Mouse (Mus musculus) embryo, embryonic 10.5 days (tissue): ENCODE data around the gene Eefsec.

Source experiments
- DNase-seq: peaks from one replicate; pipeline ENCODE4 v3.0.0-alpha.2; 2015; ENCODE audit warnings: low spot score

Gene Eefsec

DNA sequence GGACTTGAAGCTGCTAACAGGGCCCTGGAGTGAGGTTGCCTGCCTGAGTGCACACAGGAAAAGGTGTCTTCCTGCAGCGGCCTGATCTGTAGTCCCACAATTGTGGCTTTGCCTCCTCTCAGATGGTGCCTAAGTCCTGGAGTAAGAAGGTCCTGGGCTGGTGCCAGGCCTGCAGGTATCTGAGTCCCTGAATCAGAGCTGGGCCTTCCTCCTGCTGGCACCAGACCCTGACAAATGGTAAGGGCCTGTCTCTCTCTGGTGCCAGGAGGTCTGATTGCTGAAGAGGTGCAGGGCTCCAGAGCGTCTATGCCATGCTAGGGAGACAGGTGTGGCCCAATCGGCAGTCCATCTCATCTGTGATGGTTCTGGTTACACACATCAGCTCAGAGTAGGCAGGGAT lies 186.7 kb downstream of the Eefsec start:
- no peak for DNase-seq

DNA sequence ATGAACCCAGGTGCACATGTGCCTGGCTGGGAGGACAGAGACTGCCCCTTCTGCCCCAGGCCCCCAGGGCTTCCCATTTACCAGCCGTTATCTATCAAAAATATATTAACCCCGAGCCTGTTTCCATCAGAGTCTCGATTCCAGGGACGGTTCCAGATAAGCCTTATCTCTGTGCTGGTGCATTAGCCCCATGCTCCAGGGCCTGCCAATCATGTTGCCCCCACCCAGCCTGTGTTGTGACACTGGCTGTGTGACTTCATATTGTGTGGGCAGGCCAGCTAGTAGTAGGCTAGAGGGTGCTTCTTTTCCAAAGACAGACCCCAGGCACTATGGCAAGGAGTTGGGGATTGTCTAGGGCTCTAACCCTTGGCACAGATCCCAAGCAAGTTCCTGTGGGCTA lies 190.9 kb downstream of the Eefsec start:
- no peak for DNase-seq

DNA sequence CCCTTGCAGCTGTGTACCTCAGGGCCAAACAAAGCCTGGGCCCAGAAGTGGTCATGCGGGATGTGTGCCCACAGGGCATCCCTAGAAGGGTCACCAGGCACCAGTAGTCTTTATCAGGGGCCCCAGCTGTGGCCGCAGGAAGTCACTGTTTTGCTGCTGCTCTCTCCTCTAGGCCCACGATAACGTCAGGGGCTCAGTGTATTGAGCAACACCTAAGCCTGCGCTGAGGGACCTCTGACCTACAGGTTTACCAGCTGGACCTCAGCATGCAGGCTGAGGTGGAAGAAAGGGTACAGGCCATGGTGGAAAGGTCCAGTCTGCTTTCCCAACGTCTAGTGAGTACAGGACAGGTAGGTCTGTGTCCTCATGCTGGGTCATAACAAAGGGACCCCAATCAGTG lies 192.3 kb downstream of the Eefsec start:
- no peak for DNase-seq

DNA sequence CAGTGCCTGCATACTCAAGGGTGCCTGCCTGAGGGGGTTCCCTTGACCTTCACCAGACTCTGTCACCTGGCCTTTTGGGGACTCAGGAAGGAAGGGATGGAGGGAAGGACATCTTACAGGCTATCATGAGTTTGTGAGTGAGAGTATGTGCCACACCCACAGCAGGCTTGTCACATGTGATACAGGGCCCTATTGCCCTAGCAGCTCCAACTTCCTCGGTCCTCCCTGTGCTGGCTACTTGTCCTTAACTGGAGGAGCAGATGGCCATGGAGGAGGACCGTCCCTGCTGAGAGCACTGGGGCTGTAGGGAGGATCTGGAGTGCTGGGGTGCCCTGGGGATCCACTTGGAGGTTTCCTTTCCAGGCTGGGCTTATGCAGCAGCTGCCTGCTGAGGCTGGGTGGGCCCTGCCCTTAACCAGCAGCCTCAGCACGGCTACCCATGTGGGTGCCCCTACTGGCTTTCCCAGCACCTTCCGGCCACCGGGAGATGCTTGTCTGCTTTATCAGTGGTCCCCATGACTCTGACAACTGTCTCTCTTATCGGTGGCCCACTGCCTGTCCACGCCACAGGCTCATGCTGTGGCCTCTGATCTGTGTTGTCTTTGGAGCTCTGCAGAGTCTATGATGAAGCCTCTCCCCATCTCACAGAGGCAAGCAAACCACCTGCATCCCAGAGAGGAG lies 194.4 kb downstream of the Eefsec start:
- no peak for DNase-seq

DNA sequence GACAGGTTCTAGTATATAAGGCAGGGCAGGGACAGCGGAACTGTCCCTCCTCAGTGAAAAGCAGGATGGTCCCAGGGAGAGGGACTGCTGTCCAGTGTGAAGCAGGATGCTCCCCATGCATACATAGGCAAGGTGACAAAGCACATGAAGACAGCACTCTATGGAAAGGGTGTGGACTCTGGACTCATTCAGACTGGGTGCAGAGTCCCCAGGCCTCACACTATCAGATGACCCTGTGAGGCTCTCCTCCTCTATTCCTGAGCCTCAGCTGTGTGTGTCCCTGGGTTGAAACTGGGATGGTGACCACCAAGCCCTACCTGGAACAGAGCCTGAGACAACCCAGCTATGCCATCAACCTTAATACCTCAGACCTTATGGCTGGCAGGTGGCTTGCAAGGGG lies 194.9 kb downstream of the Eefsec start:
- DNase-seq, result no peak

DNA sequence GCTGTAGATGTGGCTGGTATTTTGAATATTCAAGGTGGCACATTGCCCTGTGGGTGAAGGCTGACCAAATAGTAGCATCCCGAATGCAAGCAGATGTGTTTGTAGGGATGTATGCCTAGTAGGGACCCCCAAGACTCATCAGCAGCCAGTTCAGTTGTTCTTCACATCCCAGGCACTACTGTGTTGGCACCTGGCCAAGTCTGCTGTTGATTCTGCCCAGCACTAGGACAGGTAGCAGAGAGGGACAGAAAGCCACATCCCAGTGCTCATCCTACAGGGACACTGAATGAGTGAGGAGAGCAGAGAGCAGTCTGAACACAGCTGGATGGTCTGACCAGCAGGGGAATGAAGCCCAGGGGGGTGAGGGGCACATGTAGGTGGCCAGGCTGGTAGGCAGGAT lies 197.1 kb downstream of the Eefsec start:
- no peak for DNase-seq

DNA sequence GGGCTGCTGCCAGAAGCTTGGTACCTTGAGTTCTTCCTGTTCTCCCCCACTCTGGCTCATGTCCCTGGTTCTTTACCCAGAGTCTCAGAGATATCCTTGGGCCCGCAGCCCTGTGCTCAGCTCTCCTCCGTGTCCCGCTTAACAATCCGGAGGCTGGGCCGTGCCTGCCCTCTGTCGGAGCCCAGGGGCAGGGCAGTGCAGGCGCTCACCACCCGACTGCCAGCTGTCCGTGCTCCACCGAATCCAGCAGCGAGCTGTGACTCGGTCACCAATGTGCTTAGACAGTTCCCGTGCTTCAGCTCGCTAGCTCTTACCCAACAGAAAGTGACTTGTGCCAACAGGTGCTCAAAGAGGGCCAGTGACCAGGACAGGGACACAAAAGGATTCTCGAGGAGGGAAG lies 203.7 kb downstream of the Eefsec start:
- peak; percentile 82 for DNase-seq

DNA sequence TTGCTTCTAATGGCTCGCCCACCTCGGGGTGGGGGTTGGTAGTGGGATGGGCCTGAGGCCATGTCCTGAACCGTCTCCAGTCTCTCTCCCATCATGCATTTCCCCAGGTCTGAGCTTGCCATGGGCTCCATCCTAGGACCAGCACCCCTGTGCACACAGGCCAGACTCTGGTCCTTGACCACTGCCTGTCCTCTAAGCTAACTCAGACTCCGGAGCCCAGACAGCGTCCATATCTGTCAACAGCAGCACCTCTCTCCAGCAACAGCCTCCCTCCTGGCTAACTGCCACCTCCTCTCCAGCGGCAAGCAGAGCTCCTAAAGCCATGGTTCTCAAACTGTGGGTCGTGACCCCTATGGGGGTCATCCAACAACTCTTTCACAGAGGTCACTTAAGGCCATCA lies 209.8 kb downstream of the Eefsec start:
- DNase-seq, result peak; percentile 18

DNA sequence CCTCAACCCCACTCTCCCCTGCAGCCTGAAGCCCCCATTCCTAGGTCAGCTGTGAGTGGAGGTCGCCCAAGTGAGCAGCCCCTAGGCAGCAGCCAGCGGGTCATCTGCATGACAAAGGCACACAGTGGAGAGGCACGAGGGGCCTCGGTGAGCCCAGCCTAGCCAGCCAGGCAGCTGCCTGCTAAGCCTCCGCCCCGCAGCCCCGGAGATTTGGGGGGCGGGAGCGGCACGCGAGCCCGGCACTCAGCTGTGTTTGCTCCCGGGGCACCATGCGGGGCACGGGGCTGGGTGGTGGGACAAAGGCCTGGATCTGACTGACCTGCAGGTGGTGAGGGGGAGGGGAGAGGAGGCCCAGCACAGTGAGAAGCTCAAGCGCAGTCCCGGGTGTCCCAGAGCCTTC lies 210.4 kb downstream of the Eefsec start:
- DNase-seq, result peak; percentile 68

DNA sequence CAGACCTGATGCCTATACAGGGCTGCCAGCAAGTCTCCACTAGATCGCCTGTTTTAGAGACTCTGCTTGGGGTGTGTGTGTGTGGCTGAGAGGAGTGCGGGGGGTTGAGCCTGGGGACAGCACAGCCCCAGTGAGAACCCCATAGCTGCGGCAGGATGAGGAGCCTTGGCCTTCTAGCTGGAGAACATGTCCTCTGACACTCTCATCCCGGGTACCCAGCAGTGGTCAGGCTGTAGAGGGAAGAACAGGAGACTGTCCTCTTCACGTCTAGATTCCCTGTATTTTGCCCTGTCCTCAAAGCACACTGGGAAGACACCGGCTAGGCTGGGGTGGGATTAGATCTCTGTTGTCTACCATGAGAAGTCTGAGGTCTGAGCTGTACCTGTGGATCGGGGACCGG lies 210.9 kb downstream of the Eefsec start:
- DNase-seq, result peak; percentile 9

DNA sequence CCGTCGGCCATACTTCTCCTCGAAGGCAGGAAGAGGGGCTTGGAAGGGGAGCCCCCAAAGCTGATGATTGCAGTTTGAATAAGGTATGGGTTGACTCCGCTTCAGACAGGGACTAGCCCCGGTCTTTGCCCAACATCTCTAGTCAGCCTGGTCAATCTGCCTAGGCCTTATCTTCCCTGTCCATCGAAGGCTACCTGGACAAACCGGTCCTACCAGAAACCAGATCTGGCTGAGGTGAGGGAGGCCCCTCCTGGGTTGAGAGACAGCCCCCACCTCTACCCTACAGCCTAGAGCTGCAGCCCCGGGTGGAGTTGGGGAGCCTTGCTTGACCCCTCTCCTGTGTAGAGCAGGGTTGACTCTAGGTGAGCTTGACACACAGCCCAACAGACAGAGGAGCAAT lies 212.3 kb downstream of the Eefsec start:
- DNase-seq, result no peak

DNA sequence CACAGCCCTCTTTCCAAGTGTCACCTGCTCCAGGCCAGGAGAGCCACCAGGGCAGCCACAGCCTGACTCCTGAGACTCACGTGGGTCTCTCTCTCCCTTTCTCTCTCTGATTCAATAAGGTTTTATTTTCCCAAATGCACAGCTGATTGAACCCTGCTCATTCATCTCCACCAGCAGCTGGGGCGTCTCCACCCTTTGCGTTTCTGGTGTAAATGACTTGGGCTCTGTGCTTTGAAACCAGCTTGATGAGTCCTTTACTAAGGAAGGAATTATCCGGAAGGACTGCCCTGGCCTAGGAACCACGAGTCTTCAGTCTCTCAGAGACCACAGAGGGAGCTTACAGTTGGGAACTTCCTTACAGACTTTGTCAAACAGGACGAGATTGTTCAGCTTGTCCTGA lies 214.1 kb downstream of the Eefsec start:
- DNase-seq, result no peak

DNA sequence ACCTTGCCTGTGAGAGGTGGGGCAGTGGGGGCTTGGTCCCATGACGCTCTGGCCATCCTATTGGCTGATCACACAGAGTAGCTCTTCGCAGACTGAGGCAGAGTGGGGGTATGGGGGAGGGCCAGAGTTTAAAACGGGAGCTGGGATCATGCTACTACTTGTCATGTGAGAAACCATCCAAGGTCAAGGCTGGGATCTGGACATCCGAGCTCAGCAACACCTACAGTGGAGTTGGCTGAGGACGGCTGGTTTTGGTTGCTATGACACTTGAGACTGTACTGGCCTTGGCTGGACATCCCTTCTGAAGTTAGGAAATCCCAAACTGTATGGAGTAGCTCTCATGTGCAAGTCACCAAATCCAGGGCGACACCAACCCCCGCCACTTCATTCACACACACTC lies 214.5 kb downstream of the Eefsec start:
- no peak for DNase-seq

DNA sequence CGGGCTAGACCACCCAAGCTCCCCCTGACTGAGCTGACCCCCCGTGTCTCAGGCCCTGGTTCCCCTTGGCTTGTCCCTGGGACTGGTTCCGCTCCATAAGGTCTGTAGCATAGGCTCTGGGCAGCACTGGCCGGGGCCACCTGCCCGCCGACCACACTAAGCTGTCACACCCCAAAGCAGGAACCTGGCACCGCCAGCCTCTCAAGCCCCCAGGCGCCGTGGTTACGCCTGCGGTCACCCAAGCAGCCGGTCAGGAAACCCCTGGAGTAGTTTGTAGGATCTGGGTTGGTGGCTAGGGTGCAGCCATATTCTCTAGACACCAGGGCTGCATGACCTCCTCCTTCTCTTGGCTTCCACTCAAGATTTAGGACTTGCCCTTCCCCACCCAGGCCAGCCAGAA lies 217.1 kb downstream of the Eefsec start:
- no peak for DNase-seq

DNA sequence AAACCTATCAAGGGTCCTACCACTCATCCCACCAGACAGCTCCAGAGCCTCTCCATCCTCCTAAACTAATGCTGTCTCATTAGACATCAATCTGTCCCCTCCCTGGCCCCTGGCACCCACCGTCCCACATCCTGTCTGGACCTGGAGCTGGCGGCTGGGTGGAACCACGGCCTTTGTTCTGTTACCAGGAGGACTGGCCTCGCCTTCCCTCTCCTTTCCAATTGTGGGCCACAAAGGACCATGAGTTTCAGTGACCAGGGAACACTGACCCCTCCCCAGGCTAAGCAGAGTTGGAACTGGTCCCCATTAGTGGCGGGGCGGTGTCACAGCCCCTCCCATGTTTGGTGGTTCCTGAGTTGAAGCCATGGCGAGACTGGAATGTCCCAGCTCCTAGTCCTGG lies 218.8 kb downstream of the Eefsec start:
- DNase-seq, result no peak

DNA sequence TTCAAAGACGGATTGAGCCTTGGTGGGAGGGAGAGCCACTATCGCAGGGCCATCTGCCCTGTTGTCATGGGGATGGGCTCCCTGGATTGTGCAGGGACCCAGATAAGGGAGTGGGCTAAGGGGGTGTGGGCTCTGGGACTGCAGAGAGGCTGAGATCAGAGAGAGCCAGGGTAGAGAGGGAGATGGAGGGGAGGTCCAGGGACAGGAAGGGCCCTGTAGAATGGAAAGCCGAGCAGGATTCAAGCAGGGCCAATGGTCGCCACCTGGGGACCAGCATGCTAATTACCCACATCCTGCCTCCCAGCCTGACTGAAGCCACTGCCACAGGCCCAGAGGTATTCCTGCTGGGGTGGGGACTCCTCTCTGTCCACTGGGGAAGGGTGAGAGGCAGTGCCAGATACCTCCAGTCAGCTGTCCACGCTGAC lies 219.8 kb downstream of the Eefsec start:
- DNase-seq, result peak; percentile 28

DNA sequence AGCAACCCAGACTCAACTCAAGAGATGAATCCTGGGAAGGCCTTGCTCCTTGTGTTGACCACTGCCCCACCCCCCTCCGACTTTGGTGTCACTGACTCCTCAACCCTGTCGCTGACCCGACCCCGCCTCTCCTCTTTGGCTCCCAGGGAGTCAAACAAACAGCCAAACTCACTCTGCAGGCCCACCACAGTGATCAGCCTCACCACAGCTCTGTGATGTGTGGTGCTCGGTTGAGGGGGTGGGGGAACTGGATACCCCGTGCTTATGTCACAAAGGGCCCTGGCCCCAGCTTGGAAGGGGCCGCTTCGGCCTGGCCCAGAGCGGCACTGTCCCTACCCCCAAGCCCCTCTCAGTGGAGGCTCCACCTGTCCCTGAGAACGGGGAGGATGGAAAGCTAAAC lies 224.4 kb downstream of the Eefsec start, which contains the start of gene Dnajb8:
Gene Dnajb8, plus strand, starts transcription at position 301 of the 400 bp plus-strand sequence.
- no peak for DNase-seq

DNA sequence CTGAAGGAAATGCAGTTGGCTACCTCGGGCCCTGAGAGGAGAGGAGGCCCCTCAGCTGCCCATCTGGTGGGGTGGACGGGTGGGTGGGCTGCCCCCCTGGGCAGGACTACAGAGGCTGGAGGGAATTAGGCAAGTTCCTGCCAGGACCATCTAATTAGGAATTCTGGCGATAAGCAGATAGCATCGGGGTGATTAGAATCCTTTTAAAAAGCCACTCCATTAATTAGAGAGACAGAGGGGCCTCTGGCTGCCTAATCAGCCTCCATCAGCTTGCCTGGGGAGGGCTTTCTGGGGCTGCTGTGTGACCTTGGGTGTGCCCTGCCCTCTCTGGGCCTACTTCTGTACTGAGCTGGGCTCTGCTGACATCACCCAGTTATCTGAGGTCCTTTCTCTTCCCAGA lies 227.2 kb downstream of the Eefsec start:
- DNase-seq, result no peak

DNA sequence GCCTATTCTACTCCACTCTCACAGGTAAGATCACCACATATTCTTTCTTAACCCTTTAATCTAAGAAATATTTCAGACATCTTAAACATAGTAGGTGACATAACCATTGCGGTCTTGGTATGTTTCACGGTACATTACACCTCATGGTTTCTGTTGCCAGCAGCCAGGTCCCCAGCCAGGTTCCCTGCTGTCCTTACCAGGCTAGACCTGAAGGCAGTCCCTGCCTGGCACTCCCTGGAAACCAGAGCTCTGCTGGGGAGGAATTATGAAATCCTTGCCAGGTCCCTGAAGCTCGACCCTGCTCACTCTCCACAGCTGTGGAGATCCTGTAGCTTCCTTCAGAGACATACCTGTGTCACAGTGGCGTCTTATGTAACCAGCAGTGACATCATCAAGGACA lies 230.1 kb downstream of the Eefsec start:
- no peak for DNase-seq

DNA sequence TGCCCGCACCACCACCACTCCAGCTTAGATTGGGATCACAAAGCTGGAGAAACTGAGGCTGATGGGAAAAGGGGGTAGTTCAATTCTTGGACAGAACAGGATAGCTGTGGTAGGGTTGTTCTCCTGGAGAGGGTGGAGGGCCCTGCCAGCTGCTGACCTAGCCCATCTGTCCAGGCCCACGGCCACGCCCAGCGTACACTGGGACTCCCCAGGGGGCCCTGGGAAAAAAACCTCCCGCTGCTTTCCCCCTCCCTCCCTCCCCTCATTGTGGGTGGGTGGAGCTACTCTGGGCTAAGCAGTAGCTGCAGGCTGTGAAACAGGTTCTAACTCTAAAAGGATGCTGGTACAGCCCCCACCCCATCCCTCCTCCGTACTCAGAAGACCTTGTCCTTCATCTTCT lies 230.5 kb downstream of the Eefsec start:
- no peak for DNase-seq

DNA sequence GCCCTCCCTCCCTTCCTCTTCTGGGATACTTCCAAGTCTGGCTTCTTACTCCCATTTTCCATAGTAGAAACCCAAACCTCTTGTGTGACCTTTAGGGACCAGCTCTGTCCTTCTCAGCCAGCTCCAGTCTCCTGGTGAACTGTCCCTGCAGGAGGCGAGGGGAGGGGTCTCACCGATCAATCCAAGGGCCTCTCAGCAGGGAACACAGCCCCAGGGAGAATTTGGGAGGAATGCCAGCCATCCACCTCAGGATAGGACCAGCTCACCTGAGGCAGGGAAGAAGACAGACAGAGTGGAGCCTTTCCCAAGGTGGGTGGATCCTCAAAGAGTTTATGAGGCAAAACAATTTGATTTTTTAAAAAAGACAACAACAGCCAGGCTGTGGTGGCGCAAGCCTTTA lies 236.2 kb downstream of the Eefsec start:
- no peak for DNase-seq

DNA sequence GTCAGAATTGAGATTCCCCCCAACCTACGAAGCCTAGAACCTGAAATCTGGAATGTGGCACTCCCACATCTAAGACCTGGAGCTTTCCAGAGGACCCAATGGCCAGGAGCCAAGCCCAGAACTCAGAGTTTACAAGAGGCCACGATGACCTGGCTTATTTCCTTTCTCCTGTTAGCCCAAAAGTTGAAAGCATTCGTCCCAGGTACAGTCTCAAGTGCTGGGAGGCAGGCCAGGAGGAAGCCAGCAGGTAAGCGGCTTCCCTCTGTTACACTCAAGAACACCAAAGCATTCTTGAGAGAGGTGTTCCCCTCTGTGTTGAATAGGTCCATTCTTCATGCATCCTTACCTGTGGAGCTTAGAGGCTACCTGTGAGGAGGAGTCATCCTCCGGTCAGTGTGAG lies 236.9 kb downstream of the Eefsec start:
- no peak for DNase-seq

DNA sequence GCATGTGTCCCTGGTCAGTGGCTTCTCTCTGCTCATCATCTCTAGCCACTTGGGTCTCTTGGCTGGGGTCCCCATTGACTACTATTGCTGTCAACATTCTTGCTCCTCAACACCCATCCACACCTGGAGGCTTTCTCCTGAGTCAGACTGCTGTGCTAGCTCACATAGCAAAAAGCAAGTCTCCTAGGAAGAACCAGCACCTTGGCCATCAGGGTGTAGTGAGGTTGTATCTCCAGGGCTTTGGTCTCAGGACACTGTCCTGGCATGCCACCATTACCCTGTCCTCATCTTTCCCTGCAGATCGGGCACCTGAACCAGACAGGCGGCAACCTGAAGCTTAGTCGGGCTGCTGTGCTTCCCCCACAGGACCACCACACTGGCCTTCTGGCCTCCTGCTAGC lies 238.0 kb downstream of the Eefsec start:
- DNase-seq, result no peak

DNA sequence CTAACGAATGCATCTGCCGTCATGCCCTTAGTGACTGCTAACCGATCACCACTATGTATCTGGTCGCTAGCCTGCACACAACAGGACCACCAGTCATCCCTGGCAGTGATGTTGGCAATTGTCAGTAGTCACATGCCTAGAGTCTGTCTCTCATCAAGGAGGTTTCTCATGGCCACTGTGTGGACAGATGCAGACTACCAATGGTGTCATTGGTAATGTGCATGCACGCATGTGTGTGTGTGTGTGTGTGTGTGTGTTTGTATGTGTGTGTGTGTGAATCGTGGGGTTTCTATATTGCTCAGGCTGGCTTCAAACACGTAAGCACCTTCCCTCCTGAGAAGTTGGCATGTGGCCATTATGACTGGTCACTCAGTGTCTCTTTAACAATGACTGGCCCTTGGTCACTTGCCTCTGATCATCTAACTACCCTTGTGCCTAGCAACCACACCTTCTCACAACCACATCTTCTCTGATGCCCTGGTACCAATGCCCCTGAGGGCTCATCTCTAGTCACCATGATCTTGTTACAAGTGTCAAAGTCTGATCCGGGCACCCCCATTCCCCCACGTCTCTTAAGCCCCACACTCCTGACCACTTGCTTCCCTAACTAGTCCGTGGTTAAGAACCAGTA lies 238.8 kb downstream of the Eefsec start:
- no peak for DNase-seq
